Mouse (Mus musculus): ENCODE measurements around the gene Slc12a9. TPM values are rescaled to one million over a fixed set of nuclear protein-coding genes. Genes with fewer than 3 reads are reported as not detected.
A peak's percentile ranks its signal among the peaks of the same experiment; 100 is the strongest.

The Slc12a9 gene
- polyA plus RNA-seq (2011; ENCODE audit: insufficient read length, low read depth, missing spikeins) = 7.2 and 7.7 TPM in 2 replicates

GRCm38 (mm10) chr5:137333512-137334174 lies at the start of gene Slc12a9:
Slc12a9 (minus strand) TSS chr5:137333597.
- Histone ChIP-seq H3K4me3 (ENCODE audit: insufficient read depth, low read length) (peak within 1 kb of the TSS; percentile 60), H3K27ac (ENCODE audit: insufficient read depth, low read length) (no peak within 1 kb of the TSS), H3K4me1 (ENCODE audit: control insufficient read depth, insufficient read depth, low read length) (no peaks in the 10 kb centered on the region)
- TF ChIP-seq CTCF (IDR thresholded peaks at IDR 0.05; ENCODE audit: borderline replicate concordance, insufficient read depth, low read length) (peak; percentile 74; the same call in 1 of the 2 replicates), POLR2A (IDR thresholded peaks at IDR 0.05; ENCODE audit: low read depth, low read length) (peak; percentile 59; the same call in 1 of the 2 replicates)

- no peak overlapping the region for H3K4me3 ChIP-seq (ENCODE audit: insufficient read depth, low read length)
- H3K4me1 ChIP-seq (ENCODE audit: control insufficient read depth, insufficient read depth, low read length) = peaks cover 3% of the 10 kb centered on the region; the same call in 1 of the 2 replicates
- TF ChIP-seq POLR2A (IDR thresholded peaks at IDR 0.05; ENCODE audit: low read depth, low read length) = no peak
- TF ChIP-seq CTCF (IDR thresholded peaks at IDR 0.05; ENCODE audit: borderline replicate concordance, insufficient read depth, low read length) = peak; percentile 53; the same call in 1 of the 2 replicates
- H3K27ac ChIP-seq (ENCODE audit: insufficient read depth, low read length) = no peak overlapping the region
These were observed 47.8 kb upstream of the Slc12a9 start for GRCm38 (mm10) chr5:137381152-137381551.

GRCm38 (mm10) chr5:137377603-137378002 lies 44.2 kb upstream of the Slc12a9 start:
- Histone ChIP-seq H3K4me1 (ENCODE audit: control insufficient read depth, insufficient read depth, low read length) (peaks cover 3% of the 10 kb centered on the region; the same call in 1 of the 2 replicates), H3K4me3 (ENCODE audit: insufficient read depth, low read length) (no peak overlapping the region), H3K27ac (ENCODE audit: insufficient read depth, low read length) (no peak overlapping the region)
- no peak for TF ChIP-seq CTCF (IDR thresholded peaks at IDR 0.05; ENCODE audit: borderline replicate concordance, insufficient read depth, low read length)
- TF ChIP-seq POLR2A (IDR thresholded peaks at IDR 0.05; ENCODE audit: low read depth, low read length) = no peak

GRCm38 (mm10) chr5:137377176-137377575 lies 43.8 kb upstream of the Slc12a9 start:
- Histone ChIP-seq H3K4me1 (ENCODE audit: control insufficient read depth, insufficient read depth, low read length) (peaks cover 3% of the 10 kb centered on the region; the same call in 1 of the 2 replicates), H3K27ac (ENCODE audit: insufficient read depth, low read length) (no peak overlapping the region), H3K4me3 (ENCODE audit: insufficient read depth, low read length) (no peak overlapping the region)
- TF ChIP-seq POLR2A (IDR thresholded peaks at IDR 0.05; ENCODE audit: low read depth, low read length) (no peak), CTCF (IDR thresholded peaks at IDR 0.05; ENCODE audit: borderline replicate concordance, insufficient read depth, low read length) (no peak)

- H3K4me3 ChIP-seq (ENCODE audit: insufficient read depth, low read length) = no peak overlapping the region
- no peak overlapping the region for H3K27ac ChIP-seq (ENCODE audit: insufficient read depth, low read length)
- TF ChIP-seq POLR2A (IDR thresholded peaks at IDR 0.05; ENCODE audit: low read depth, low read length) (no peak), CTCF (IDR thresholded peaks at IDR 0.05; ENCODE audit: borderline replicate concordance, insufficient read depth, low read length) (no peak)
- H3K4me1 ChIP-seq (ENCODE audit: control insufficient read depth, insufficient read depth, low read length) = peaks cover 3% of the 10 kb centered on the region; the same call in 1 of the 2 replicates
These were observed 43.3 kb upstream of the Slc12a9 start for GRCm38 (mm10) chr5:137376722-137377121.

- peaks cover 3% of the 10 kb centered on the region; the same call in 1 of the 2 replicates for H3K4me1 ChIP-seq (ENCODE audit: control insufficient read depth, insufficient read depth, low read length)
- no peak overlapping the region for H3K4me3 ChIP-seq (ENCODE audit: insufficient read depth, low read length)
- no peak for TF ChIP-seq POLR2A (IDR thresholded peaks at IDR 0.05; ENCODE audit: low read depth, low read length)
- TF ChIP-seq CTCF (IDR thresholded peaks at IDR 0.05; ENCODE audit: borderline replicate concordance, insufficient read depth, low read length) = no peak
- no peak overlapping the region for H3K27ac ChIP-seq (ENCODE audit: insufficient read depth, low read length)
These were observed 42.8 kb upstream of the Slc12a9 start for GRCm38 (mm10) chr5:137376198-137376597.

- Histone ChIP-seq H3K27ac (ENCODE audit: insufficient read depth, low read length) (no peak overlapping the region), H3K4me1 (ENCODE audit: control insufficient read depth, insufficient read depth, low read length) (peaks cover 3% of the 10 kb centered on the region; the same call in 1 of the 2 replicates), H3K4me3 (ENCODE audit: insufficient read depth, low read length) (no peak overlapping the region)
- TF ChIP-seq CTCF (IDR thresholded peaks at IDR 0.05; ENCODE audit: borderline replicate concordance, insufficient read depth, low read length) = no peak
- no peak for TF ChIP-seq POLR2A (IDR thresholded peaks at IDR 0.05; ENCODE audit: low read depth, low read length)
These were observed 42.2 kb upstream of the Slc12a9 start for GRCm38 (mm10) chr5:137375627-137376026.

GRCm38 (mm10) chr5:137374521-137375080 lies 41.2 kb upstream of the Slc12a9 start:
- Histone ChIP-seq H3K4me1 (ENCODE audit: control insufficient read depth, insufficient read depth, low read length) (peaks cover 3% of the 10 kb centered on the region; the same call in 1 of the 2 replicates), H3K4me3 (ENCODE audit: insufficient read depth, low read length) (no peak overlapping the region), H3K27ac (ENCODE audit: insufficient read depth, low read length) (no peak overlapping the region)
- TF ChIP-seq POLR2A (IDR thresholded peaks at IDR 0.05; ENCODE audit: low read depth, low read length) (no peak), CTCF (IDR thresholded peaks at IDR 0.05; ENCODE audit: borderline replicate concordance, insufficient read depth, low read length) (no peak)

- H3K4me1 ChIP-seq (ENCODE audit: control insufficient read depth, insufficient read depth, low read length) = peaks cover 3% of the 10 kb centered on the region; the same call in 1 of the 2 replicates
- no peak overlapping the region for H3K27ac ChIP-seq (ENCODE audit: insufficient read depth, low read length)
These were observed 40.1 kb upstream of the Slc12a9 start for GRCm38 (mm10) chr5:137373371-137373950.

More at GRCm38 (mm10) chr5:137373371-137373950, 40.1 kb upstream of the Slc12a9 start:
- TF ChIP-seq POLR2A (IDR thresholded peaks at IDR 0.05; ENCODE audit: low read depth, low read length) (no peak), CTCF (IDR thresholded peaks at IDR 0.05; ENCODE audit: borderline replicate concordance, insufficient read depth, low read length) (no peak)
- no peak overlapping the region for H3K4me3 ChIP-seq (ENCODE audit: insufficient read depth, low read length)
